Mouse (Mus musculus) heart, embryonic 14.5 days (tissue): ENCODE measurements around the gene Hist1h1a. TPM values are rescaled to one million over a fixed set of nuclear protein-coding genes. Genes with fewer than 3 reads are reported as not detected.

Experiments
- ATAC-seq: fragments of 200-750 bp; cut with Nextera tagmentation; 2 replicates; pipeline ENCODE4 v1.8.0; 2017; ENCODE audit warnings: low read depth, moderate TSS enrichment; ENCODE audit not compliant: insufficient number of reproducible peaks, insufficient read depth, low FRiP score
- H3K27ac ChIP-seq, 2 experiments: fragments of 200-500 bp in 1 of 2; fragments of 300-500 bp in 1 of 2; sonication (generic) in 1 of 2; replicated peaks in 1 of 2; 2 replicates each; pipeline ENCODE4 v1.5.1; 2012 to 2014; ENCODE audit warnings: low read depth in 2 of 2, low read length in 2 of 2, control low read depth in 1 of 2, mild to moderate bottlenecking in 1 of 2, mixed read lengths in 1 of 2; ENCODE audit not compliant: control insufficient read depth in 1 of 2, insufficient read depth in 1 of 2
- H3K27me3 ChIP-seq: fragments of 300-500 bp; sonication (generic); 2 replicates; pipeline ENCODE4 v1.6.1; 2014; ENCODE audit warnings: mild to moderate bottlenecking, low read length, control low read depth; ENCODE audit not compliant: control insufficient read depth, insufficient read depth
- H3K36me3 ChIP-seq: fragments of 300-500 bp; sonication (generic); 2 replicates; pipeline ENCODE4 v1.6.1; 2014; ENCODE audit warnings: mild to moderate bottlenecking, control low read depth, low read length, mixed read lengths; ENCODE audit not compliant: control insufficient read depth, insufficient read depth
- H3K4me1 ChIP-seq, 2 experiments: fragments of 200-500 bp in 1 of 2; fragments of 300-500 bp in 1 of 2; sonication (generic) in 1 of 2; 2 replicates each; pipeline ENCODE4 v1.6.1; 2012 to 2014; ENCODE audit warnings: low read length in 2 of 2, control low read depth in 1 of 2, mixed read lengths in 1 of 2; ENCODE audit not compliant: control insufficient read depth in 2 of 2, insufficient read depth in 2 of 2
- H3K4me2 ChIP-seq: fragments of 300-500 bp; sonication (generic); 2 replicates; pipeline ENCODE4 v1.6.1; 2014; ENCODE audit warnings: mild to moderate bottlenecking, low read length
- H3K4me3 ChIP-seq, 2 experiments: fragments of 200-500 bp in 1 of 2; fragments of 300-500 bp in 1 of 2; sonication (generic) in 1 of 2; 2 replicates each; pipeline ENCODE4 v1.5.1; 2012 to 2014; ENCODE audit warnings: low read length in 2 of 2, mild to moderate bottlenecking in 2 of 2, control low read depth in 1 of 2, low read depth in 1 of 2, moderate library complexity in 1 of 2; ENCODE audit not compliant: control insufficient read depth in 1 of 2, insufficient read depth in 1 of 2
- H3K9ac ChIP-seq: fragments of 300-500 bp; sonication (generic); 2 replicates; pipeline ENCODE4 v1.6.1; 2014; ENCODE audit warnings: mild to moderate bottlenecking, low read length
- H3K9me3 ChIP-seq: fragments of 300-500 bp; sonication (generic); 2 replicates; pipeline ENCODE4 v1.6.1; 2016; ENCODE audit warnings: low read length, control low read depth; ENCODE audit not compliant: control insufficient read depth
- WGBS: fragments of 180-500 bp; shearing (Covaris S2); extraction: QIAGEN DNeasy Blood & Tissue Kit; methylation state at CpG from one replicate; pipeline ENCODE4 v1.1.7; 2014; 5-methylcytosine and 5-hydroxymethylcytosine counted together
- polyA plus RNA-seq: library from polyadenylated mRNA; unstranded; fragments of >200 nt; fragmentation: Nextera tagmentation; extraction: Ambion mirVana; gene quantifications from 2 replicates; pipeline ENCODE4 v1.2.1, GENCODE M21; 2014

The Hist1h1a gene
- polyA plus RNA-seq, 1 experiment from 2014 or later: 2.7 TPM

DNA sequence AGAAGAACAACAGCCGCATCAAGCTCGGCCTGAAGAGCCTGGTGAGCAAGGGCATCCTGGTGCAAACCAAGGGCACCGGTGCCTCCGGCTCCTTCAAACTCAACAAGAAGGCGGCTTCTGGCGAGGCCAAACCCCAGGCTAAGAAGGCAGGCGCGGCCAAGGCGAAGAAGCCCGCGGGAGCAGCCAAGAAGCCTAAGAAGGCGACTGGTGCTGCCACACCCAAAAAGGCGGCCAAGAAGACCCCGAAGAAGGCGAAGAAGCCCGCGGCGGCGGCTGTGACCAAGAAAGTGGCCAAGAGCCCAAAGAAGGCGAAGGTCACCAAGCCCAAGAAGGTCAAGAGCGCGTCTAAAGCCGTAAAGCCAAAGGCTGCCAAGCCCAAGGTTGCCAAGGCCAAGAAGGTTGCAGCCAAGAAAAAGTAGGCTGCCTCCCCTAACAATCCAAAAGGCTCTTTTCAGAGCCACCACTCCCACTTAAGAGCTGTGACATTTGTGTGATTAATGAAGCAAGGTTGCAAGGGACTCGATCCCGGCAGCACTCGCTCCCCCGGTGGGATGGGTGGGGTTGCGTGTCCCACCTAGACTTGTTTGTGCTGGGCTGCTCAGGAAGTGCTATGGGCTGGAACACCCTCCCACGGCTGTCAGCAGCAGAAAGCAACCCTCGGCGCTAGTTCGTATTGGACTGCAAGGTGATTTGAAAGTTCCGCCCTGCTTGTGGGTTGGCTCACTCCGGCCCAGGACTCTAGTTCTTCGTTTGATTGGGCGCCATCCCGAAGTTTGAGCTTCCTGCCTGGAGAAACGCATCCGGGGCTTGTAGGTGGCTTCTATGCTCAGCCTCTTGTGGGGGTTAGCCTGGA lies 24.2 kb upstream of the Hist1h1a start:
- no peaks in the 10 kb centered on the region for H3K36me3 ChIP-seq
- peak overlapping the region; percentile 51 to 86 for H3K4me3 ChIP-seq
- under 1% methylated on average over 39 of the region's 39 CpGs for WGBS
- peak overlapping the region; percentile 95 for H3K9ac ChIP-seq
- no peaks in the 10 kb centered on the region for H3K27me3 ChIP-seq
- H3K9me3 ChIP-seq: no peaks in the 10 kb centered on the region
- peak overlapping the region; percentile 75 for H3K4me2 ChIP-seq
- peaks cover 0 to 19% of the 10 kb centered on the region in 2 experiments; a peak in 2 of 4 replicates for H3K4me1 ChIP-seq
- peak; percentile 92 for ATAC-seq
- peak overlapping the region; percentile 99 for H3K27ac ChIP-seq

DNA sequence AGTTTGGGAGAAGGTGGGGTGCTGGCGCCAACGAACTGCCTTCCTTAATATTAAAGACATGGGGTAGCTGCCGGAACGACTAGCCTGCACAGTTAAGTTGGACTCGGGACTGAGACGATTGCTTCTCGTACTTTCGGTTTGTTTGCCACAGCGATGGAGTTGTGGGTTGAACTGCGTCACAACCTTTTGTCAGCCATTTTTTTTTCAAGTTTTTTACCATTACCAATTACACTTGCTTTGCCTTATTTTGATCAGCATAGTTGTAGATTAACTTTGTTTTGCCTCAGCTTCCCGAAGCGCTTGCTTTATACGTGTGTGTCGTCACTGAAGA lies 23.6 kb upstream of the Hist1h1a start:
- Histone ChIP-seq H3K27ac (peak overlapping the region; percentile 99), H3K9ac (peak overlapping the region; percentile 95), H3K27me3 (no peaks in the 10 kb centered on the region), H3K36me3 (no peaks in the 10 kb centered on the region), H3K4me3 (peak overlapping the region; percentile 51 to 86), H3K9me3 (no peaks in the 10 kb centered on the region), H3K4me1 (peaks cover 0 to 23% of the 10 kb centered on the region in 2 experiments; a peak in 2 of 4 replicates), H3K4me2 (peak overlapping the region; percentile 75)
- under 1% methylated on average over 14 of the region's 14 CpGs for WGBS
- peak; percentile 10; the same call in 1 of the 2 replicates for ATAC-seq

DNA sequence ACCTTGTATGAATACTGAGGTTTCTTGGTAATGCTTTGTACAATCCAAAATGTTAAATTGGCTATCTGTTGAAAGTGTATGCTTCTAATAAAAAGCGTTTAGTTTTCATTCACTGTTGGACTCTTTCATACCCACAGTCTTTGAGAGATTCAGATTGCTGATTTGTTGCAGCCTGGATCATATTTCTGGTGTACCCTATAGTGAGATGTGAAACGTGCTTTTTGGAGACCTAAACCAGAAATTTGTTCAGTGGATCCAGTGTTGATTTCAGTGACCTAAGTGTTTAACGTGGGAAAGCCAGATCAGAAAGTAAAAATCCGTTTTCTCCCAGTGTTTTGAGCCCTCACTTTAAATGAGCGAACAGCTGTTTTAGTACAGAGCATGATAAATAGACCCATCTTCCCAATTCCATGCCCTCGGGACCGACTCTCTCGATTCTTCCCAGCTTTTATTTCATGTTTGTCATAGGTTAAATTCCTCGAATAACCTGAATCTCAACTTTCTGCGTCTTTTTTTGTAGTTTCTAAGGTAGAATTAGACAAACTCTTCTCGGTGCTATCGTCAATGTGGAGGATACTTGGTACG lies 23.1 kb upstream of the Hist1h1a start:
- Histone ChIP-seq H3K4me3 (peak overlapping the region; percentile 51 to 86; a peak in 3 of 4 replicates), H3K27me3 (no peaks in the 10 kb centered on the region), H3K27ac (peak overlapping the region; percentile 99), H3K36me3 (no peaks in the 10 kb centered on the region), H3K9ac (peak overlapping the region; percentile 95), H3K4me2 (peak overlapping the region; percentile 75), H3K9me3 (no peaks in the 10 kb centered on the region), H3K4me1 (peaks cover 0 to 23% of the 10 kb centered on the region in 2 experiments; a peak in 2 of 4 replicates)
- no peak for ATAC-seq
- 34% methylated on average over 13 of the region's 13 CpGs for WGBS

DNA sequence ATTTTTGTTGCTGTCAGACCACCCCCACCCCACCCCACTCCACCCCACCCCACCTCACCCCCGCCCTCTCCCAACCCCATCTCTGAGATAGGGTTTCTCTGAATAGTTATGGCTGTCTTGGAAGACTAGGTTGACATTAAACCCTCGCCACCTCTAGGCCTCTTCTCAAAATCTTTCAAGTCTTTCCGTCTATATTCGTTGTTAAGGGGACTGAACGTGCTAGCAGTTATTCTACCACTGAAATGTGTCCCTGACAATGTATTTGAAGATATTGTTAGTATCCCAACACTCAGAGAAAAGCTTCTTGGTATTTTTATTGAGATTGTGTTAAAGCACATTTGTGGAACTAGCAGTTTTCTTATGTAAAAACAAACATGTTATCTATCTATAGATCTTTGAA lies 22.6 kb upstream of the Hist1h1a start:
- Histone ChIP-seq H3K27me3 (no peaks in the 10 kb centered on the region), H3K36me3 (no peaks in the 10 kb centered on the region), H3K27ac (no peak overlapping the region), H3K4me1 (peaks cover 0 to 23% of the 10 kb centered on the region in 2 experiments; a peak in 2 of 4 replicates), H3K4me2 (peak overlapping the region; percentile 75), H3K9me3 (no peaks in the 10 kb centered on the region), H3K4me3 (peak overlapping the region in 1 of 2 experiments; percentile 51; a peak in 1 of 4 replicates), H3K9ac (no peak overlapping the region; the same call in 1 of the 2 replicates)
- 63% methylated on average over 5 of the region's 5 CpGs for WGBS
- ATAC-seq: no peak

DNA sequence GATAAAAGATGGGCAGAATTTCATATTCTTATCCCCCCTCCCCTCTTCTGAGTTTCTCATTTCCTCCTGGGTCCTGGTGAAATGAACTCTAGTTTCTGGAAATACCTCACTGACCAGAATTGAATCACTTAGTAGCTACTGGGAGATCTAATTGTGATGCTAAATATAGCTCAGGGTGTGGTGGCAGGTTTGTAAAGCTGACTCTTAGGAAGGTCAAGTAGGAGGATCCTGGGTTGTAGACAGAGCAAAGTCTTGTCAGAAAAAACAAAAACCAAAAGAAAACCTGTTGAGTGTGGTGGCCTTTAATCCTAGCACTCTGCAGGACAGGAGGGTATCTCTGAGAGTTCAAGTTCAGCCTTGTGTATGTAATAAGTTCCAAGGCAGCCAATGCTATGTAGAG lies 21.5 kb upstream of the Hist1h1a start:
- Histone ChIP-seq H3K9ac (no peak overlapping the region), H3K36me3 (no peaks in the 10 kb centered on the region), H3K9me3 (no peaks in the 10 kb centered on the region), H3K4me1 (peaks cover 0 to 24% of the 10 kb centered on the region in 2 experiments; a peak in 2 of 4 replicates), H3K27ac (no peak overlapping the region), H3K4me2 (no peak overlapping the region), H3K4me3 (no peak overlapping the region), H3K27me3 (no peaks in the 10 kb centered on the region)
- ATAC-seq: no peak

DNA sequence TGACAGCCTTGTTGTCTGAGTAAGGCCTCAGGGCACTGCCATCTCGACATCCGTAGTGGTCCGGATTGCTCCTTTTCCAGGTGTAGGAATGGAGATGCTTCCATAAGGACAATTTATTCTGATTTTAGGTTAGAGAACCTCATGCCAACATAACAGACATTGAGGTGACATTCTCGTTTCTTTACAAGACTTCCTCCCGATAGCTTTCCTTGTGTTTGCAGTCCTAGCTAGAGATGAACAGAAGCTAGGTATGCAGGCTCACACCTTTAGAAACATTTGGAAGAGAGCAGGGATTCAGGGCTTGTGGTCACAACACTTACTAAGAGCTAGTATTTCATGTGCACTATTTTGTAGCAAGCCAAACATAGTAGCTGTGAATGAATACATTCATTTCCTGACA lies 20.3 kb upstream of the Hist1h1a start:
- H3K4me2 ChIP-seq: no peak overlapping the region
- H3K9me3 ChIP-seq: no peaks in the 10 kb centered on the region
- no peak overlapping the region; a peak in 1 of 4 replicates for H3K27ac ChIP-seq
- H3K27me3 ChIP-seq: no peaks in the 10 kb centered on the region
- WGBS: 83% methylated on average over 5 of the region's 5 CpGs
- H3K4me3 ChIP-seq: no peak overlapping the region
- H3K36me3 ChIP-seq: no peaks in the 10 kb centered on the region
- H3K9ac ChIP-seq: no peak overlapping the region
- peaks cover 0 to 31% of the 10 kb centered on the region in 2 experiments; a peak in 2 of 4 replicates for H3K4me1 ChIP-seq
- ATAC-seq: no peak

DNA sequence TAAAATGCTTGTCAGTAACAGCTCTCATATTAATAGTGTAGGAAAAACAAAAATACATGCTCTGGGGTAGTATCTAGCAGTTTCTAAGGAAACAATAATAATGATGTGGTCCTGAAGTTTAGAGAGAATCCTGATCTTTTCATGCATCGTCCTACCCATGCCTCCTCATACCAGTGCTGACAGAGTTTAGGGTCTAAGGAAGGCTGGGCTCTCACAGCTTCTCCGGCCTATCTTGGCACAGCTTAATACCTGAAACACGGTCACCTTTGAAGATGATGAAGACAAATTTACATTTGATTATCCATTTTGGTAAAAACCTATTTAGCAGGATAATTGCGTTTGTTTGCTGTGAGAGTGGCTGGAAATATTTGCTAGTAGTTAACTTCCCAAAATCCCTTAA lies 19.5 kb upstream of the Hist1h1a start:
- peak overlapping the region; percentile 74 for H3K9ac ChIP-seq
- no peaks in the 10 kb centered on the region for H3K9me3 ChIP-seq
- H3K27me3 ChIP-seq: no peaks in the 10 kb centered on the region
- peaks cover 0 to 32% of the 10 kb centered on the region in 2 experiments; a peak in 2 of 4 replicates for H3K4me1 ChIP-seq
- H3K4me2 ChIP-seq: peak overlapping the region; percentile 77
- WGBS: 48% methylated on average over 4 of the region's 4 CpGs
- no peaks in the 10 kb centered on the region for H3K36me3 ChIP-seq
- ATAC-seq: no peak
- H3K27ac ChIP-seq: peak overlapping the region in 1 of 2 experiments; percentile 99; a peak in 1 of 4 replicates
- H3K4me3 ChIP-seq: peak overlapping the region in 1 of 2 experiments; percentile 38; a peak in 2 of 4 replicates
